Mouse (Mus musculus) forebrain, embryonic 11.5 days (tissue): Measurements from ENCODE around the gene Ttll11. TPM values are rescaled to one million over a fixed set of nuclear protein-coding genes. Genes with fewer than 3 reads are reported as not detected.

Source experiments
- ATAC-seq: fragments of 200-750 bp; cut with Nextera tagmentation; replicated peaks from 2 replicates; pipeline ENCODE4 v1.8.0; 2017; ENCODE audit warnings: moderate TSS enrichment; ENCODE audit not compliant: low FRiP score
- DNase-seq: peaks from one replicate; pipeline ENCODE4 v3.0.0-alpha.2; 2017; ENCODE audit warnings: low spot score
- H3K27ac ChIP-seq: fragments of 300-500 bp; sonication (generic); 2 replicates; pipeline ENCODE4 v1.5.1; 2014; ENCODE audit warnings: low read depth, low read length
- H3K27me3 ChIP-seq: fragments of 300-500 bp; sonication (generic); 2 replicates; pipeline ENCODE4 v1.6.1; 2014; ENCODE audit warnings: mild to moderate bottlenecking, low read length, mixed read lengths; ENCODE audit not compliant: control insufficient read depth, insufficient read depth
- H3K36me3 ChIP-seq: fragments of 300-500 bp; sonication (generic); 2 replicates; pipeline ENCODE4 v1.6.1; 2014; ENCODE audit warnings: mild to moderate bottlenecking, low read length, moderate library complexity, mixed read lengths; ENCODE audit not compliant: control insufficient read depth, insufficient read depth
- H3K4me1 ChIP-seq: fragments of 300-500 bp; sonication (generic); replicated peaks from 2 replicates; pipeline ENCODE4 v1.6.1; 2014; ENCODE audit warnings: low read length, mixed read lengths; ENCODE audit not compliant: control insufficient read depth, insufficient read depth
- H3K4me2 ChIP-seq: fragments of 300-500 bp; sonication (generic); 2 replicates; pipeline ENCODE4 v1.6.1; 2014; ENCODE audit warnings: low read depth, mild to moderate bottlenecking, low read length, moderate library complexity, mixed read lengths; ENCODE audit not compliant: severe bottlenecking
- H3K4me3 ChIP-seq: fragments of 300-500 bp; sonication (generic); 2 replicates; pipeline ENCODE4 v1.5.1; 2014; ENCODE audit warnings: low read depth, low read length
- H3K9ac ChIP-seq: fragments of 300-500 bp; sonication (generic); 2 replicates; pipeline ENCODE4 v1.6.1; 2014; ENCODE audit warnings: low read length
- H3K9me3 ChIP-seq: fragments of 300-500 bp; sonication (generic); 2 replicates; pipeline ENCODE4 v1.6.1; 2016; ENCODE audit warnings: low read length, mixed read lengths; ENCODE audit not compliant: control insufficient read depth
- WGBS: fragments of 180-500 bp; shearing (Covaris S2); extraction: QIAGEN DNeasy Blood & Tissue Kit; methylation state at CpG from one replicate; pipeline ENCODE4 v1.1.7; 2014; 5-methylcytosine and 5-hydroxymethylcytosine counted together
- polyA plus RNA-seq: library from polyadenylated mRNA; unstranded; fragments of >200 nt; fragmentation: Nextera tagmentation; extraction: Ambion mirVana; gene quantifications from 2 replicates; pipeline ENCODE4 v1.2.1, GENCODE M21; 2014

Ttll11 gene
- polyA plus RNA-seq, 1 experiment from 2014 or later: 2.3 TPM

DNA sequence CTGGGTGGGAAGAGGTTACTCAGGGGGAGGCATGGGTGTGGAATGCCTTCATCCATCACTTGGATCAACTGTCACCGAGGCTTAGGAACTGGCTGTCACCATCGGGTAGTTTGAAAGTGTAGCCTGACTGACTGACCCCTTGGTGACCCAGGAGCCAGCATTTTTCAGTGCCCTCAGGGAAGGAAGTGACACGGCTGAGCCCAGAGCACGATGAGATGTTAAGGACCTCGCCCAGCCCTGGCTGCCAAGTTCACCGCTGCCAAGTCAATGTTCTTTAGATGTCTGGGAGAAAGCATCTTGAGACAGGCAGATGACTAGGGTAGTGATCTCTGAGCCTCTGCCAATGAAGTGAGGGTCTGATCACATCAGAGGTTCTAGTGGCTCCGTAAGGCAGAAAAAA is 95.4 kb downstream of the Ttll11 start:
- Histone ChIP-seq H3K36me3 (no peaks in the 10 kb centered on the region), H3K9ac (no peak overlapping the region), H3K9me3 (no peaks in the 10 kb centered on the region), H3K27ac (no peak overlapping the region), H3K27me3 (no peaks in the 10 kb centered on the region), H3K4me1 (no peaks in the 10 kb centered on the region), H3K4me2 (no peak overlapping the region), H3K4me3 (no peak overlapping the region)
- 74% methylated on average over 7 of the region's 7 CpGs for WGBS
- DNase-seq (no peak), ATAC-seq (no peak)

DNA sequence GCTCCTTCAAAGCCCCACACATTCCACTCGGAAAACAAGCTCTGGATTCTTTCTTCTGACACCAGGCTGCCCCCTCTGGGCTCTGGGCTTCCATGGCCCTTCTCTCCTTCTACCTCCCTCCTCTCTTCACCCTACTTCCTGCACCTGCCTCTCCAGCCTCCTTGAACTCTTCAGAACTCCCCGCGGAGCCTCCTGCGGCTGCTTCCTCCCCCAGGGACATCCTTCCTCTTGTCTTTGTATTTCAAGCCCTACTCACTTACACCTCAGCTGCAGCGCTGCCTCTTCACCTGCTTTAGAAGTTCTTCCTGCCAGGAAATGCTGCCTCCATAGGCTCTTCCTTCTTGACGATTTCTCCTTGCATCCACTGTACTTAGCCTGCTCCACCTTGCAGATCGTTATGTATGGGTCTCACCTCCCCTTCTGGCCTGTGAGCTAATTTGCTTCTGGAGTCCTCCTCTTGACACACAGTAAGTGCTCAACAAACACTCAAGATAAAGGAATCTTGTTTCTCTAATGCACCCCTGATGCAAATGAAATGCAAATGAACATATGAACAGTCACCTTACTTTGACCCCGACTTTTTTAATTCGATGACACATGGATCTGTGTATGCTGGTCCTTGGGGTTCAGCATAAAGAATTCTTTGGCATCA is 97.3 kb downstream of the Ttll11 start:
- H3K4me1 ChIP-seq: no peaks in the 10 kb centered on the region
- H3K36me3 ChIP-seq: no peaks in the 10 kb centered on the region
- no peaks in the 10 kb centered on the region for H3K9me3 ChIP-seq
- H3K9ac ChIP-seq: no peak overlapping the region
- no peaks in the 10 kb centered on the region for H3K27me3 ChIP-seq
- no peak overlapping the region for H3K4me3 ChIP-seq
- DNase-seq: no peak
- H3K27ac ChIP-seq: no peak overlapping the region
- WGBS: 62% methylated on average over 9 of the region's 9 CpGs
- ATAC-seq: no peak
- no peak overlapping the region for H3K4me2 ChIP-seq

DNA sequence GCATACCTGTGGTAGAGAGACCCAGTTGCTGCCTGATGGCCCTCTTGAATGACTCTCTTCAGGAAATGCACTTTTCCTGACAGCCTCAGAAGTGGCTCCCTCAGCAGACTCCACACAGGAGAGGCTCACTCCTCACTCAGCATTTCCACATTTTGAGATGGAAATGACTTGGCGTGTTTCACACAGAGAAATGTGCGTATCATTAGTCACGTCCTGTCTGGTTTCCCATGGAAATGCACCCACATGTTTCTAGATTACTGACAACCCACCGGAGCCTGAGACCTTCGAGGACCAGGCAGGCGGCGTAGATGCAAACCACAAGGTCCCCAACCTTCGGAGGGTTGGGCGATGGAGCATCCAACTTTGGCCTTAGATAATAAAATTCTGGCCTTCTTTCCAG is 97.8 kb downstream of the Ttll11 start:
- no peaks in the 10 kb centered on the region for H3K9me3 ChIP-seq
- DNase-seq: no peak
- no peak overlapping the region for H3K4me2 ChIP-seq
- 88% methylated on average over 9 of the region's 9 CpGs for WGBS
- H3K27ac ChIP-seq: no peak overlapping the region
- ATAC-seq: no peak
- H3K4me1 ChIP-seq: no peaks in the 10 kb centered on the region
- no peaks in the 10 kb centered on the region for H3K36me3 ChIP-seq
- H3K27me3 ChIP-seq: no peaks in the 10 kb centered on the region
- H3K9ac ChIP-seq: no peak overlapping the region
- no peak overlapping the region for H3K4me3 ChIP-seq

- no peak for ATAC-seq
- Histone ChIP-seq H3K27ac (no peak overlapping the region), H3K4me1 (no peaks in the 10 kb centered on the region), H3K36me3 (no peaks in the 10 kb centered on the region), H3K9ac (no peak overlapping the region), H3K4me2 (no peak overlapping the region), H3K4me3 (no peak overlapping the region), H3K27me3 (no peaks in the 10 kb centered on the region), H3K9me3 (no peaks in the 10 kb centered on the region)
- DNase-seq: no peak
- 69% methylated on average over 7 of the region's 7 CpGs for WGBS
Observed at GRCm38 (mm10) chr2:35880362-35880761, 99.4 kb downstream of the Ttll11 start.

GRCm38 (mm10) chr2:35879887-35880286 is 99.8 kb downstream of the Ttll11 start:
- Histone ChIP-seq H3K9me3 (no peaks in the 10 kb centered on the region), H3K4me2 (no peak overlapping the region), H3K4me3 (no peak overlapping the region), H3K27ac (no peak overlapping the region), H3K9ac (no peak overlapping the region), H3K4me1 (no peaks in the 10 kb centered on the region), H3K36me3 (no peaks in the 10 kb centered on the region), H3K27me3 (no peaks in the 10 kb centered on the region)
- ATAC-seq (no peak), DNase-seq (no peak)
- WGBS: 88% methylated on average over 4 of the region's 4 CpGs

GRCm38 (mm10) chr2:35878506-35878905 is 101.2 kb downstream of the Ttll11 start:
- H3K4me3 ChIP-seq: no peak overlapping the region
- H3K9me3 ChIP-seq: no peaks in the 10 kb centered on the region
- H3K9ac ChIP-seq: no peak overlapping the region
- no peak for ATAC-seq
- H3K4me2 ChIP-seq: no peak overlapping the region
- H3K27me3 ChIP-seq: no peaks in the 10 kb centered on the region
- DNase-seq: no peak
- 99% methylated on average over 3 of the region's 3 CpGs for WGBS
- H3K4me1 ChIP-seq: no peaks in the 10 kb centered on the region
- H3K27ac ChIP-seq: no peak overlapping the region
- H3K36me3 ChIP-seq: no peaks in the 10 kb centered on the region

GRCm38 (mm10) chr2:35875572-35875971 is 104.1 kb downstream of the Ttll11 start:
- Histone ChIP-seq H3K27ac (no peak overlapping the region), H3K4me2 (no peak overlapping the region), H3K9ac (no peak overlapping the region), H3K4me3 (no peak overlapping the region), H3K27me3 (no peaks in the 10 kb centered on the region), H3K9me3 (no peaks in the 10 kb centered on the region), H3K36me3 (no peaks in the 10 kb centered on the region), H3K4me1 (no peaks in the 10 kb centered on the region)
- DNase-seq (no peak), ATAC-seq (no peak)
- WGBS: 93% methylated on average over 7 of the region's 7 CpGs

- DNase-seq (no peak), ATAC-seq (no peak)
- H3K4me2 ChIP-seq: no peak overlapping the region
- H3K9me3 ChIP-seq: no peaks in the 10 kb centered on the region
- WGBS: 88% methylated on average over 8 of the region's 8 CpGs
- H3K4me1 ChIP-seq: no peaks in the 10 kb centered on the region
- H3K36me3 ChIP-seq: no peaks in the 10 kb centered on the region
- no peak overlapping the region for H3K9ac ChIP-seq
- no peak overlapping the region for H3K27ac ChIP-seq
- no peaks in the 10 kb centered on the region for H3K27me3 ChIP-seq
- H3K4me3 ChIP-seq: no peak overlapping the region
Observed at GRCm38 (mm10) chr2:35874421-35874820, 105.3 kb downstream of the Ttll11 start.

DNA sequence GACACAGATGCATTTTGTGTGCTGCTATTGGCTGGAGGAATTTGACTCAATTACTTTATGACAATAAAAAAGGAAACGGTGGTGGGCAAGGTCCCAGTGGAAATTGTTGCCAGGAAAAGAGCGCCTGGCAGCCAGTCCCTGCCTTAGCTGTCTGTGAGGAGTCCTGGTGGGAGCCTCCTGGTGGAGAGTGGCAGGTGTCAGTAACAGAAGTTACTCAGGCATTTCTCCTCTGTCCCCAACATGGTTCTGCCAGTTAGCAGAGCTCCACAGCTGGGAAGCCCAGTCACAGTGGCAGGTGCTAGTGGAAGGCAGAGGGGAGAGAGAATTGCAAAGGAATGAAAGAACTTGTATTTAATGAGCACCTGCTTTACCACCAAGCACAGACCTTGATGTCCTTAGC is 110.5 kb downstream of the Ttll11 start:
- Histone ChIP-seq H3K27ac (no peak overlapping the region), H3K4me3 (no peak overlapping the region), H3K9ac (no peak overlapping the region), H3K4me2 (no peak overlapping the region), H3K9me3 (no peaks in the 10 kb centered on the region), H3K27me3 (no peaks in the 10 kb centered on the region), H3K36me3 (no peaks in the 10 kb centered on the region), H3K4me1 (no peaks in the 10 kb centered on the region)
- no peak for DNase-seq
- no peak for ATAC-seq
- 71% methylated on average over 2 of the region's 2 CpGs for WGBS
